Mouse (Mus musculus) MEL (cell line): ENCODE data around the gene Rnf26.

Source experiments
- CHD1 ChIP-seq: IDR thresholded peaks from 2 replicates; pipeline ENCODE4 v1.6.1; 2012; ENCODE audit warnings: low read depth, mild to moderate bottlenecking, inconsistent platforms, low read length, improper control_type of control experiment
- CTCF ChIP-seq, 3 experiments: IDR thresholded peaks in 2 of 3; conservative IDR thresholded peaks in 1 of 3; 2 replicates each; pipeline ENCODE4 v1.5.1; 2011 to 2012; ENCODE audit warnings: low read length in 3 of 3, low read depth in 2 of 3, mild to moderate bottlenecking in 2 of 3, improper control_type of control experiment in 1 of 3, inconsistent platforms in 1 of 3, mixed read lengths in 1 of 3, moderate library complexity in 1 of 3; ENCODE audit not compliant: control insufficient read depth in 1 of 3, insufficient read depth in 1 of 3, poor library complexity in 1 of 3, severe bottlenecking in 1 of 3
- ETS1 ChIP-seq: IDR thresholded peaks from 2 replicates; pipeline ENCODE4 v1.6.1; 2012; ENCODE audit warnings: low read depth, mild to moderate bottlenecking, inconsistent platforms, low read length, improper control_type of control experiment, moderate library complexity
- GATA1 ChIP-seq: IDR thresholded peaks from 2 replicates; pipeline ENCODE4 v1.6.1; 2011; ENCODE audit warnings: low read depth, low read length, improper control_type of control experiment
- HCFC1 ChIP-seq: IDR thresholded peaks from 2 replicates; pipeline ENCODE4 v1.6.1; 2012; ENCODE audit warnings: low read depth, mild to moderate bottlenecking, inconsistent platforms, low read length, improper control_type of control experiment, moderate library complexity
- JUND ChIP-seq: IDR thresholded peaks from 2 replicates; pipeline ENCODE4 v1.6.1; 2011; ENCODE audit warnings: low read depth, mild to moderate bottlenecking, improper control_type of control experiment, low read length
- MAFK ChIP-seq: IDR thresholded peaks from 2 replicates; pipeline ENCODE4 v1.6.1; 2011; ENCODE audit warnings: low read depth, mild to moderate bottlenecking, low read length, improper control_type of control experiment, borderline replicate concordance
- MAX ChIP-seq: IDR thresholded peaks from 2 replicates; pipeline ENCODE4 v1.6.1; 2011; ENCODE audit warnings: low read length, improper control_type of control experiment
- POLR2A ChIP-seq, 2 experiments: IDR thresholded peaks; 2 replicates each; pipeline ENCODE4 v1.6.1; 2011 to 2012; ENCODE audit warnings: low read length in 2 of 2, mild to moderate bottlenecking in 2 of 2, control low read depth in 1 of 2, improper control_type of control experiment in 1 of 2, low read depth in 1 of 2, moderate library complexity in 1 of 2; ENCODE audit not compliant: control insufficient read depth in 1 of 2, insufficient read depth in 1 of 2, poor library complexity in 1 of 2
- POLR2AphosphoS5 ChIP-seq: IDR thresholded peaks from 2 replicates; pipeline ENCODE4 v1.6.1; 2012; ENCODE audit warnings: low read depth, borderline replicate concordance, mild to moderate bottlenecking, inconsistent platforms, low read length, moderate library complexity, mixed read lengths
- TCF12 ChIP-seq: IDR thresholded peaks from 2 replicates; pipeline ENCODE4 v1.6.1; 2014; ENCODE audit warnings: low read depth, mild to moderate bottlenecking, inconsistent platforms, low read length, improper control_type of control experiment, moderate library complexity
- ZC3H11A ChIP-seq: IDR thresholded peaks from 2 replicates; pipeline ENCODE4 v1.6.1; 2012; ENCODE audit warnings: low read depth, mild to moderate bottlenecking, inconsistent platforms, low read length, improper control_type of control experiment

- TF ChIP-seq ZC3H11A, result no peak
- no peak for TF ChIP-seq CTCF (IDR thresholded peaks at IDR 0.05 in 2 of 3, conservative IDR thresholded peaks at IDR 0.05 in 1 of 3; ENCODE audit: control insufficient read depth in 1 of 3, insufficient read depth in 1 of 3, low read depth in 2 of 3, low read length in 3 of 3, poor library complexity in 1 of 3, severe bottlenecking in 1 of 3)
- no peak for TF ChIP-seq GATA1
- no peak for TF ChIP-seq JUND
- TF ChIP-seq CHD1, result no peak
- no peak for TF ChIP-seq TCF12
- no peak for TF ChIP-seq MAFK
- no peak for TF ChIP-seq POLR2A (IDR thresholded peaks at IDR 0.05; ENCODE audit: control insufficient read depth in 1 of 2, insufficient read depth in 1 of 2, low read depth in 1 of 2, low read length in 2 of 2, poor library complexity in 1 of 2)
- TF ChIP-seq ETS1, result no peak
- no peak for TF ChIP-seq HCFC1
- TF ChIP-seq MAX, result no peak
- no peak for TF ChIP-seq POLR2AphosphoS5
Measured at GRCm38 (mm10) chr9:44133287-44133686, 20.0 kb upstream of the Rnf26 start.
